Mouse (Mus musculus) right cerebral cortex, postnatal 10 days (tissue): ENCODE data around the gene Rhox2f.
"Not testable (repeated sequence)": the region's sequence is repeated elsewhere in the genome, so short reads cannot be mapped to it uniquely, and the experiment has no call there.

Experiments
- DNase-seq, 2 experiments: peaks; one replicate each; pipeline ENCODE4 v3.0.0; 2021; ENCODE audit warnings: low spot score in 2 of 2

Rhox2f gene

DNA sequence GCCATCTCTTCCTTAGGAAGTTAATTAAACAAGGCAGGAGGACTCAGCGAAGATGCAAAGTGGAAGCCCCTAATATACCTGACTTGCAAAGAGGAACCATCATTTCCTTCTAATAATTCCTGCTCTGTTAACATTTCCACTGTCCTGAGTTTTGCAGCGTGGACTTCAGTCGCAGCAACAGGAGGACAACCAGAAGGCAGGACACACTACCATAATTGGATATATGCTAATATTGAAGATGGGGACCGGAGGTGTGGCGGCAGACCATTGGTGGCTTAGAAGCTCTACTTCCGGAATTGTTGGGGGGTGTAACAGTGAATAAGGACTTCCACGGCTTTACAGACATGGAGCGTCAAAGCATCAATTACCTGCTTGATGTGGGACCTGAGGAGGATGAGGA, at the start of gene Rhox2f:
Gene Rhox2f (plus strand): TSS at position 301 of the 400 bp plus-strand sequence.
- DNase-seq, result not testable (repeated sequence)

DNA sequence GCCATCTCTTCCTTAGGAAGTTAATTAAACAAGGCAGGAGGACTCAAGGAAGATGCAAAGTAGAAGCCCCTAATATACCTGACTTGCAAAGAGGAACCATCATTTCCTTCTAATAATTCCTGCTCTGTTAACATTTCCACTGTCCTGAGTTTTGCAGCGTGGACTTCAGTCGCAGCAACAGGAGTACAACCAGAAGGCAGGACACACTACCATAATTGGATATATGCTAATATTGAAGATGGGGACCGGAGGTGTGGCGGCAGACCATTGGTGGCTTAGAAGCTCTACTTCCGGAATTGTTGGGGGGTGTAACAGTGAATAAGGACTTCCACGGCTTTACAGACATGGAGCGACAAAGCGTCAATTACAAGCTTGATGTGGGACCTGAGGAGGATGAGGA, 41.1 kb upstream of the Rhox2f start, which contains the start of gene Rhox2e:
Gene Rhox2e (plus strand): TSS at position 301 of the 400 bp plus-strand sequence.
- DNase-seq, result not testable (repeated sequence)

DNA sequence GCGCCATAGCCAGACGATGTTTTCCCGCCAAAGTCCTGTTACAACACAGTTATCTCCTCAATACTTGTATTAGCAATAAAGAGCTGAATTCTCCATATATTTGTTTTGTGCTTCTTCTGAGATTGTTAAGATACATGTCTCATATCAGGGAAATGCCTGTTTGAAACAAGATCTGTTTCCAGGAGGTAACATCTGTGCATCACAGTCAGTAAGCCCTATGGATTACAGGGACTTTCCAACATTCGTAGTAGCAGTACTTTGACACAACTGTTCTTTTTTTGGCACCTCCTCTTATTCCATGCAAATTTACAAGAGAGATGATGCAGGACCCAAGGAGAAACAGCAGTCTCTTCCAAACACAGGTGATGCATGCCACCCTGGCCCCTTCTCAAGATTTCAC, 29.5 kb upstream of the Rhox2f start, which contains the start of gene Rhox3e:
Gene Rhox3e (plus strand): TSS at position 301 of the 400 bp plus-strand sequence.
- not testable (repeated sequence) for DNase-seq

DNA sequence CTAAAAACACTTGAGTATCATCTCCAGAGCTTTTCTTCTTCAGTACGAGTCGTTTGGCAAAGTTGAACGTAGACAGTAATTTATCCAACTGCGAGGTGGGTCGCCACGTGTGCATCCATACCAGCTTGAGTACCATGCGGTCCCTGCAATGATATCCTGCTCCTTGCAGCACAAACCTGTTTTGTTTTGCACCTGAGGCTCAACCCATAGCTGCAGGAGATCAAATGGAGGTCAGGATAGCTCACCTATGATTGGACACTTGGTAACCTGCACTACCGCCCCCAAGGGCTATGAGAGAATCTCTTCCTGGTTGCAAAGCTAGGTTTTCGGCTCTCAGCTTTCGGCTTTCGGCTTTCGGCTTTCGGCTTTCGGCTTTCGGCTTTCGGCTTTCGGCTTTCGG, 14.1 kb upstream of the Rhox2f start, which contains the start of gene Rhox4e:
Gene Rhox4e (plus strand): TSS at position 301 of the 400 bp plus-strand sequence.
- not testable (repeated sequence) for DNase-seq

DNA sequence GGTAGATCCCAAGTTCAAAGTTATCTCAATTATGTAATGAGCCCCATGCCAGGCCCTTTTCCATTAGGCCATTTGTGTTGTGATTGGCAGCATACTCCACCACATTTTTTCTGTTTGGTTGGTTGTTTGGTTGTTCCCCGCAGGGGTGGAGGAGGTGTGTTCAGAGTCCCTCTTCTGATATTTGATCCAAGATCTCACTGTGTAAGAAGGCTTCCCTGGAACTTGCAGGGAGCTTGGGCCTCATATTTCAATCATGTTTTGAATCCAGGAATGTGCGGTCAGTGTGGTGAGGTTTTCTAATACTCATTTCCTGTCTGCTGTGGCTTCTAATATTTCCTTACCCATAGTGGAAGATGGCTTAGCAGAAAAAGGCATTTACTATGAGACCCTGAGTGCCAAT, 1.4 kb downstream of the Rhox2f start:
- DNase-seq, result not testable (repeated sequence)

DNA sequence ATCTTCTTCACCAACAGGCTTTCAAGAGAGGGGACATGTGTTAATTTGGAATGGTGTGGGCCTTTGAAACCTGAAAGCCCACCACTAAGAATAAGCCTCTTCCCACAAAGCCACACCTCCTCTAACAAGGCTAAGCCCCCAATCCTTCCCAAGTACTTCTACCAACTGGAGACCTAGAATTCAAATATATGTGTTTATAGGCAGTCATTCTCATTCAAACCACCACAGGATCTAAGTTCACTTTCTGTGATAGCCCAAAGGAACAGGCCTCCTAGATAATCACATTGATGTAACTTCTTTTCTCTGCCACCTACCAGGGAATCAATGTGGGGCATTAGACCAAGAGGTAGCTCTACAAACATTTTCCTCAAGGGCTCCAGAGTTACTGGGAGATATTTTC, 9.5 kb downstream of the Rhox2f start, which contains the start of gene Rhox3f:
Gene Rhox3f (plus strand): TSS at position 301 of the 400 bp plus-strand sequence.
- not testable (repeated sequence) for DNase-seq

DNA sequence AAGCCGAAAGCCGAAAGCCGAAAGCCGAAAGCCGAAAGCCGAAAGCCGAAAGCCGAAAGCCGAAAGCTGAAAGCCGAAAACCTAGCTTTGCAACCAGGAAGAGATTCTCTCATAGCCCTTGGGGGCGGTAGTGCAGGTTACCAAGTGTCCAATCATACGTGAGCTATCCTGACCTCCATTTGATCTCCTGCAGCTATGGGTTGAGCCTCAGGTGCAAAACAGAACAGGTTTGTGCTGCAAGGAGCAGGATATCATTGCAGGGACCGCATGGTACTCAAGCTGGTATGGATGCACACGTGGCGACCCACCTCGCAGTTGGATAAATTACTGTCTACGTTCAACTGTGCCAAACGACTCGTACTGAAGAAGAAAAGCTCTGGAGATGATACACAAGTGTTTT, 36.4 kb downstream of the Rhox2f start, which contains the start of gene Rhox4f:
Gene Rhox4f (minus strand): TSS at position 101 of the 400 bp plus-strand sequence.
- DNase-seq, result not testable (repeated sequence)
